Mouse (Mus musculus) heart, postnatal 25 days (tissue): ENCODE data around the gene Dctn2. TPM values are rescaled to one million over a fixed set of nuclear protein-coding genes. Genes with fewer than 3 reads are reported as not detected.
"Not testable (repeated sequence)": the region's sequence is repeated elsewhere in the genome, so short reads cannot be mapped to it uniquely, and the experiment has no call there.

ENCODE experiments used
- DNase-seq: peaks from one replicate; pipeline ENCODE4 v3.0.0; 2022; ENCODE audit warnings: low spot score
- intact Hi-C: fragments of 180-260 bp; cut with DNase I; formaldehyde crosslinking; loops from one replicate; pipeline ENCODE4 v1.15.1; 2025
- total RNA-seq, 2 experiments: library from RNA; stranded (reverse); gene quantifications; 2 replicates each; pipeline ENCODE4 v1.2.3; 2021

Dctn2 gene
- total RNA-seq, 2 experiments from 2014 or later: 136 to 142 TPM

GRCm38 (mm10) chr10:127310523-127311475 lies 44.6 kb downstream of the Dctn2 start:
- intact Hi-C loops: no loop called here
- DNase-seq: no peak

GRCm38 (mm10) chr10:127311476-127312355 lies 45.5 kb downstream of the Dctn2 start, which contains the start of gene Mars:
Gene Mars (minus strand): TSS chr10:127311786.
- intact Hi-C loops: loop anchor here (2.0 kb wide), 1 partner anchor 45 kb away; the partner anchor contains the start of gene Dctn2
- DNase-seq: peak; percentile 89

- intact Hi-C loops: loop anchor here (2.0 kb wide), 1 partner anchor 46 kb away; the partner anchor contains the start of gene Dctn2
- DNase-seq: peak; percentile 53
These were observed 46.1 kb downstream of the Dctn2 start for GRCm38 (mm10) chr10:127312356-127312676.

GRCm38 (mm10) chr10:127312858-127313257 lies 46.7 kb downstream of the Dctn2 start:
- intact Hi-C loops: loop anchor here (2.0 kb wide), 1 partner anchor 46 kb away; the partner anchor contains the start of gene Dctn2
- no peak for DNase-seq

DNA sequence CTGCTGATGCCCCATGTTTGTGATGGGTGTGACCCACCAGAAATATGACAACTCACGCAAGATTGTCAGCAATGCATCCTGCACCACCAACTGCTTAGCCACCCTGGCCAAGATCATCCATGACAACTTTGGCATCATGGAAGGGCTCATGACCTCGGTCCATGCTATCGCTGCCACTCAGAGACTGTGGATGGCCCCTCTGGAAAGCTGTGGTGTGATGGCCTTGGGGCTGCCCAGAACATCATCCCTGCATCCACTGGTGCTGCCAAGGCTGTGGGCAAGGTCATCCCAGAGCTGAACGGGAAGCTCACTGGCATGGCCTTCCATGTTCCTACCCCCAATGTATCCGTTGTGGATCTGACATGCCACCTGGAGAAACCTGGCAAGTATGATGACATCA lies 47.3 kb downstream of the Dctn2 start:
- intact Hi-C loops: loop anchor here (2.0 kb wide), 1 partner anchor 47 kb away; the partner anchor contains the start of gene Dctn2
- DNase-seq: not testable (repeated sequence)

GRCm38 (mm10) chr10:127314950-127315349 lies 48.8 kb downstream of the Dctn2 start:
- intact Hi-C loops: loop anchor here (2.0 kb wide), 1 partner anchor 144 kb away; no protein-coding TSS in a partner anchor
- DNase-seq: not testable (repeated sequence)

GRCm38 (mm10) chr10:127317277-127317676 lies 51.1 kb downstream of the Dctn2 start:
- intact Hi-C loops: no loop called here
- no peak for DNase-seq

DNA sequence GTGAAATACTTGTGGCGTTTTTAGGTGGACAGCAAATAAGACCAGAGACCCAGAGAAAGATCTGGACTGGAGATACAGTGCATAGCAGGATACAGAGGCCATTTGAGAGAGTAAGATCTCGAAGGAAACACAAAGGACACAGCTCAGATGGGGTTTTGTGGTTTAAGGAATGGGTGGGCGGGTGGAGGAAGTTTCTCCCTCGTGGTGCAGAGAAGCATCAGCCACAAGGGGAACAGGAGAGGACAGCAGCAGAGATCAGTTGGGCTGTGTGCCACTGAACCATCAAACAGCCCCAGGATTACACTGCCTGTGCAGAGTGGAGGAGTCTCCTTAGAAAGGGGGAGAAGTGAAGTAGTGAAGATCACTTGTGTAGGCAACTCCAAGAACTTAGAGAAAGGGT lies 51.8 kb downstream of the Dctn2 start:
- DNase-seq: no peak

GRCm38 (mm10) chr10:127319969-127320368 lies 53.8 kb downstream of the Dctn2 start:
- no peak for DNase-seq
- intact Hi-C loops: no loop called here

More for the DNA sequence above, 51.8 kb downstream of the Dctn2 start:
- intact Hi-C loops: no loop called here

GRCm38 (mm10) chr10:127321621-127322020 lies 55.5 kb downstream of the Dctn2 start, which contains the start of gene Arhgap9:
Gene Arhgap9 (plus strand): TSS chr10:127321964.
- DNase-seq: no peak
- intact Hi-C loops: no loop called here

GRCm38 (mm10) chr10:127322178-127322577 lies 56.0 kb downstream of the Dctn2 start:
- intact Hi-C loops: no loop called here
- no peak for DNase-seq

DNA sequence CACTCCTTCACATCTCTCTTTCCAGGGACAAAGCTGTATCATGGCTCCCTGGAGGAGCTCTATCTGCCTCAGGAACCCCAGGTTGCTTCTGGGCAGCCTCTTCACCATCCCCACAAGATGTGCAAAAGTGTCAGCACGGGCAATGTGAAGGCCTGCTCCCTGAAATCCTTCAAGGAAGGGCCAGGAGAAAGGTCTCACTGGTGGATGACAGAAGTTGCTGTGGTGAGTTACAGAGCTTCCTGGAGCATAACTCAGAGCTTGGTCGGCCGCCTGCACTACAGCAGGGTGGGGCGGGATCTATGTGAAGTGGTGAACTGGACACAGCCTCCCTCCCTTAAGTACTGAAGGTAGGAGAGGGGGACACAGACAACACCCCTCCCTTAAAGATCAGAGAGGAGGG lies 56.5 kb downstream of the Dctn2 start:
- DNase-seq: no peak
- intact Hi-C loops: no loop called here

DNA sequence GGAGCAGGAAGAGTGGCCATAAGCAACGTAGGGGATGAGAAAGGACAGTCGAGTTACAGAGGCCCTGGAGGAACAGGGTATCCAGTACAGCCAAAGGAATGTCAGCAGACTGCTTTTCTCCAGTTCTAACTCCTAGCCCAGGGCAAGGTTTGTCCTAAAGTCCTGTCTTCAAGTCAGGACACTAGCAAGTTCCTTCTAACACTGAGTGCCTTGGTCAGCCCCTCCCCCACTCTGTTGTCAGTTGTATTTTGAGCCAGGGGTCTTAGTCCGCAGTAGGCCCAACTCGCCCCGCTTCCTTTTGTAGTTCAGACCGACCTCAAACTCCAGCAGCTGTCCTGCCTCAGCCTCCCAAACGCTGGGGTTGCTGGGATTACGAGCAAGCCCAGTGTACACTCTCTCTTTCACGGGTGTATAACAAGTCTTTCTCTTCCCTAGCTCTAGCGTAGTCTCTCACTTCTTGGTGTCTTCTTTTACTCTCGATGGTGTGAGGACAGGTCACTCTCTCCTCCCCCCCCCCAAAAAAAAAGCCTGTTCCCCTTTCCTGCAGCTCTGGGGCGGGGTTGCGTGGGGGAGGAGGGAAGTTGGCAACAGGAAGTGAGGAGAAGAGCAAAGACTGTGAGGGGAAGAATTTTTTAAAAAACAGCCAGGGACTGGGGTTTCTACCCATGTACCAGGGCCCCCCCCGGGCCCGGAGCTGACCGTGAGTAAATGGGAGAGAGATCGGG lies 57.1 kb downstream of the Dctn2 start:
- DNase-seq: no peak

GRCm38 (mm10) chr10:127324495-127324894 lies 58.3 kb downstream of the Dctn2 start:
- intact Hi-C loops: no loop called here
- DNase-seq: no peak

More for the DNA sequence above, 57.1 kb downstream of the Dctn2 start:
- intact Hi-C loops: no loop called here

DNA sequence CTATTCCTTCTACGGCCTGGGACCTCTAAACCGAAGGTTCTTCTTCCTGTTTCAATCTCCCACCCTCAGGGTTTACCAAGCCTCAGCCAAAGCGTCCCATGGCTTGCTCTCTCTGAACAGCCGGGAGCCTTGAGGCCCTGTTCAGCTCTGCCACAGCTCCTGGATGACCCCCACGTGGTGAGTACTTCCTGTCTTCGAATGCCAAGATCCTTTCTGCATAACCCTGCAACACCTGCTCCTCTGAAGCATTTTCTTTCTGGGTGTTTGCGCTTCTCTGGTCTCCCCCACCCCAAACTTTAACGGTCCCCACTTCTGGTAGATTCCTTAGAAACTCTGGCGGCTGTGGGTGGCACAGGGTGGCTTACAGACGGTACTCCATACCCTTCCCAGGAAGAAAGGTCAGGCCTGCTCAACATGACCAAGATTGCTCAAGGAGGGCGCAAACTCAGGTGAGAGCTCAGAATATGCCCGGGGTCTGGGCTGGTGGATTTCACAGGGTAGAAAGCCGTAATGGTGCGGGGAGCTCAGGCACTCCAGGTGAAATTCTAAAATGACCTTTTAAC lies 59.4 kb downstream of the Dctn2 start:
- no peak for DNase-seq
- intact Hi-C loops: no loop called here

DNA sequence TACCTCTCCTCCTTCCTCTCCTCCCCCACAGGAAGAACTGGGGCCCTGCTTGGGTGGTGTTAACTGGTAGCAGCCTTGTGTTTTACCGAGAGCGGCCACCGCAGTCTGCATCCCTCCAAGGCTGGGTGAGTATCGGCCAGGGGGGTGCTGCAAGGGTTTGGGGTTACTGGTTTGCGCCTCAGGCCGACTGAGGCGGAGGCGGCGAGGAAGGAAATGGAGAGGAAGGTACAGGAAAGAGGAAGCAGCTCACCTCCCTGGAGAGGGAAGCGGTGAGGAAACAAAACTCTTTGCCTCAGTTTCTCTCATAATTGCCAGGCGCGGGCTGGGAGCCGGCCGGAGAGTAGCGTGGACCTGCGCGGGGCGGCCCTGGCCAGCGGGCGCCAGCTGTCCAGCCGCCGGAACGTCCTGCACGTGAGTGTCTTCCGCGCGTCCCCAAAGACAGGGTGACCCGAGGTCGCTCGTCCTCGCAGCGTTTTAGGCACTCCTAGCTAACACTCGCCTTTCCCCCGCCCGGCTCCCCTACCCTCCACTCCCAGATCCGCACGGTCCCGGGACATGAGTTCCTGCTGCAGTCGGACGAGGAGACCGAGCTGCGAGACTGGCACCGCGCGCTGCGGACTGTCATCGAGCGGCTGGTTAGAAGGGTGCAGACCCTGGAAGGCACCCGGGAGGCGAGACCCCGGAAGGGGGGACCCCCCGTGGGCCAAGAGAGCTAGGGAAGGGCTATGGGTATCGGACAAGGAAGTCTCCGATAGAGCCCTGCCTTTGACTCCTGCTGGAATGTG lies 60.0 kb downstream of the Dctn2 start:
- intact Hi-C loops: no loop called here
- no peak for DNase-seq

DNA sequence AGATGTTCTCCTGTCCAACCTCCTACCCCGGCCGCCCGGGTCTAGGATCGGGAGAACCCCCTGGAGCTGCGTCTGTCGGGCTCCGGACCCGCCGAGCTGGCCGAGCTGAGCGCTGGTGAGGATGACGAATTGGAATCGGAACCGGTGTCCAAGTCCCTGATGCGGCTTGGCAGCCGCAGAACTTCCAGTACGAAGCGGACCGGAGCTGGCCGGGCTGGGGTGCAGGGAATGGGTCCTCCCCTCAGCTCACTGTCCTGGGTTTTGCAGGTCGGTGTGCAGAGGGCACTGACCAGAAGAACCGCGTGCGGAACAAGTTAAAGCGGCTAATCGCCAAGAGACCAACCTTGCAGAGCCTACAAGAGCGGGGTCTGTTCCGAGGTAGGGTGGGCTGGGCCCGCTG lies 60.7 kb downstream of the Dctn2 start:
- DNase-seq: no peak
- intact Hi-C loops: no loop called here

DNA sequence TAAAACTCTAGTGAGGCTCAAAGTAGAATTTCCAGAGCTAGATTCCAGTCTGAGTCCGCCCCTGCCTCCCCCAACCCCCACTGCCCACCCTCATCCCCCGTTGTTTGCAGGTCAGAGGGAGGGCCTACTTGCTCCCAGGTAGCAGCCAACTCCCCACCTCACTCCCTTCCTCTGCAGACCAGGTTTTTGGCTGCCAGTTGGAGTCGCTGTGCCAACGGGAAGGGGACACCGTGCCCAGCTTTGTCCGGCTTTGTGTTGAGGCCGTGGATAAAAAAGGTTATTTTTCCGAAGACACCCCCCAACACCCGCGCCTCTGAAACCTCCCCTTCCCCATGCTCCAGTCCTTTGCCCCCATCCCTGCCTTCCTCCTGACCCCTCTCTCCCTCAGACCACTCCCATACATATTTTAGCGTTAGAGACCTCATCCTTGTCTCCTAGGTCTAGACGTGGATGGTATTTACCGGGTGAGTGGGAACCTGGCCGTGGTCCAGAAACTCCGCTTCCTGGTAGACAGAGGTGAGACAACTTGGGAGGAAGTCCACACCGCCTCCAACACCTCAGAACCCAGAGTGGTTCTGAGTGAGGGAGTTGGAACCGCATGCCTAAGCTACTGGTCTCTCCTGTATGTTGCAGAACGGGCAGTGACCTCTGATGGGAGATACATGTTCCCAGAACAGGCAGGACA lies 61.4 kb downstream of the Dctn2 start:
- intact Hi-C loops: no loop called here
- DNase-seq: no peak
